Mouse (Mus musculus) thymus, adult 2 months (tissue): ENCODE data around the gene Ccdc51.

Experiments
- CTCF ChIP-seq: fragments of 200-500 bp; IDR thresholded peaks from 2 replicates; pipeline ENCODE4 v1.5.1; 2012; ENCODE audit warnings: mild to moderate bottlenecking, control low read depth, low read length, moderate library complexity, borderline replicate concordance; ENCODE audit not compliant: control insufficient read depth, poor library complexity, insufficient read depth; ENCODE audit errors: extremely low read depth
- POLR2A ChIP-seq: fragments of 200-500 bp; IDR thresholded peaks from 2 replicates; pipeline ENCODE4 v1.6.1; 2012; ENCODE audit warnings: mild to moderate bottlenecking, low read length, control low read depth, moderate library complexity; ENCODE audit not compliant: control insufficient read depth, poor library complexity, insufficient read depth; ENCODE audit errors: extremely low read depth

DNA sequence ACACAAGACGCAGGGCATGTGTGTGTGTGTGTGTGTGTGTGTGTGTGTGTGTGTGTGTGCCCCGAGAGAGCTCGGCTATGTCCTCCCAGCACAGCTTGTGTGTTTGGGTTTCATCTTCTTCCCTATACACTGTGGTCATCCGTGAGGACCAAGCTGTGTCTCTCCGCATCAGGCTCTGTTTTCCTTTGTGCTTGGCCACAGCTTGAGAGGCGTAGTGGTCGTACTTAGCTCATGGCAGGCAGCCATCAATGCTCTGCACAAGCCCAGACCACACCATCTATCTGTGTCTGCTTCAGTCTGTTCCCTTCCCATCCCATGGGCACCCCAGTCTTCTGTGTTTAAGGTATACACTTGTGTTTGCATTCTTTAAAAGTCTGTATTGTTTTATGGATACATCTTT, 40.9 kb upstream of the Ccdc51 start:
- no peak for TF ChIP-seq POLR2A
- no peak for TF ChIP-seq CTCF
